Mouse (Mus musculus) myocyte (in vitro differentiated cells): ENCODE results near the gene Actn1. TPM values are rescaled to one million over a fixed set of nuclear protein-coding genes. Genes with fewer than 3 reads are reported as not detected.

Source experiments
- H3K27me3 ChIP-seq: one replicate; pipeline ENCODE4 v1.6.1; 2011; ENCODE audit not compliant: control insufficient read depth, insufficient read depth, insufficient read length
- H3K36me3 ChIP-seq: one replicate; pipeline ENCODE4 v1.6.1; 2011; ENCODE audit not compliant: control insufficient read depth, insufficient read depth
- H3K4me2 ChIP-seq: one replicate; pipeline ENCODE4 v1.6.1; 2011; ENCODE audit warnings: low read depth, control low read depth
- H3K4me3 ChIP-seq: one replicate; pipeline ENCODE4 v1.5.1; 2011; ENCODE audit warnings: mild to moderate bottlenecking, control low read depth, moderate library complexity
- H3K79me2 ChIP-seq: one replicate; pipeline ENCODE4 v1.6.1; 2011; ENCODE audit not compliant: control insufficient read depth, insufficient read depth
- H3ac ChIP-seq: one replicate; pipeline ENCODE4 v1.6.1; 2011; ENCODE audit not compliant: control insufficient read depth, insufficient read length
- CEBPB ChIP-seq: IDR thresholded peaks from 2 replicates; pipeline ENCODE4 v1.6.1; 2011; ENCODE audit warnings: mild to moderate bottlenecking, moderate library complexity; ENCODE audit not compliant: poor library complexity, insufficient read depth, severe bottlenecking
- E2F4 ChIP-seq: IDR thresholded peaks from one replicate; pipeline ENCODE4 v1.6.1; 2011; ENCODE audit warnings: mild to moderate bottlenecking, control low read depth, moderate library complexity; ENCODE audit not compliant: insufficient read depth
- MAX ChIP-seq: IDR thresholded peaks from one replicate; pipeline ENCODE4 v1.6.1; 2011; ENCODE audit warnings: low read depth, mild to moderate bottlenecking, control low read depth
- MYOD1 ChIP-seq, 3 experiments: IDR thresholded peaks; one replicate each; pipeline ENCODE4 v1.6.1; 2011; ENCODE audit warnings: control low read depth in 2 of 3, low read depth in 2 of 3, mild to moderate bottlenecking in 2 of 3, moderate library complexity in 1 of 3; ENCODE audit not compliant: insufficient read length in 2 of 3, control insufficient read depth in 1 of 3
- MYOG ChIP-seq, 3 experiments: IDR thresholded peaks; one replicate each; pipeline ENCODE4 v1.6.1; 2011; ENCODE audit warnings: control low read depth in 2 of 3, low read depth in 2 of 3, mild to moderate bottlenecking in 2 of 3; ENCODE audit not compliant: insufficient read length in 2 of 3, control insufficient read depth in 1 of 3, insufficient read depth in 1 of 3
- POLR2A ChIP-seq: IDR thresholded peaks from one replicate; pipeline ENCODE4 v1.6.1; 2011; ENCODE audit warnings: low read depth, mild to moderate bottlenecking, control low read depth, moderate library complexity; ENCODE audit not compliant: insufficient read length
- POLR2AphosphoS2 ChIP-seq: IDR thresholded peaks from one replicate; pipeline ENCODE4 v1.6.1; 2011; ENCODE audit warnings: low read depth, control low read depth; ENCODE audit not compliant: insufficient read length
- REST ChIP-seq: IDR thresholded peaks from one replicate; pipeline ENCODE4 v1.6.1; 2011; ENCODE audit warnings: mild to moderate bottlenecking, control low read depth, moderate library complexity; ENCODE audit not compliant: insufficient read depth, insufficient read length
- SRF ChIP-seq: IDR thresholded peaks from one replicate; pipeline ENCODE4 v1.6.1; 2011; ENCODE audit warnings: low read depth; ENCODE audit not compliant: control insufficient read depth, insufficient read length
- TCF12 ChIP-seq: IDR thresholded peaks from one replicate; pipeline ENCODE4 v1.6.1; 2011; ENCODE audit warnings: mild to moderate bottlenecking, control low read depth; ENCODE audit not compliant: poor library complexity, insufficient read depth, severe bottlenecking
- TCF3 ChIP-seq: IDR thresholded peaks from one replicate; pipeline ENCODE4 v1.6.1; 2011; ENCODE audit warnings: low read depth, control low read depth; ENCODE audit not compliant: insufficient read length
- USF1 ChIP-seq: IDR thresholded peaks from one replicate; pipeline ENCODE4 v1.6.1; 2011; ENCODE audit warnings: low read depth, mild to moderate bottlenecking, control low read depth, moderate library complexity
- polyA plus RNA-seq: library from polyadenylated mRNA; unstranded; fragments of >200 nt; fragmentation: generic; extraction: Trizol; gene quantifications from one replicate; pipeline ENCODE4 v1.2.1, GENCODE M21; 2012; ENCODE audit warnings: missing spikeins

Gene Actn1
- polyA plus RNA-seq, 1 experiment = 166 TPM

DNA sequence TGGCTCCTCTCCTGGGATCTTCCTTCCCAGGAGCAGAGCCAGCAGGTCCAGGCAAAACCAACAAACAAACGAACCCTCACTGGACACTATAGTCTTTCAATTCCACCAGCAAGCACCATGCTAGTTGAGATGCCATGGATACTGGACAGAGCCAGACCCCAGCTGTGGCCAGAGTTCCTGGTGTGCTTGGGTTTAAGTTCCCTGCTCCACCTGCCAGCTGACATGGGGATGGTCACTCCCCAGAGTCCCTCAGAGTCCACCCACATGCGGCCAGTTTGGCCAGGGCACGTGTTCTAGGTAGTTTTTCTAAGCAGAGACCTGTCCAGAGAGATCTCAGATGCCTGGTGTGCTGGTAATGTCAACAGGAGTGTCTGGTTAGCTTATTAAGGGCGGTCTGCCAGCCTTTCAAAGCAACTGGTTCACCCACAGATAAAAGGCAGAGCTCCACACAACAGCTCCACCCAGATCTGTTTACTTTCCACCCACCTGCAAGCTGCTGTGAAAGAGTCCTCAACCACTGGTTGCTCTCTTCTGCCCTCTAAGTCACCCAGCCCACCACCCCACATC, 42.0 kb downstream of the Actn1 start:
- TF ChIP-seq MYOG (IDR thresholded peaks at IDR 0.05; ENCODE audit: control insufficient read depth in 1 of 3, insufficient read depth in 1 of 3, insufficient read length in 2 of 3, low read depth in 2 of 3) (peak in 1 of 3 experiments; percentile 62), POLR2A (no peak), E2F4 (no peak), POLR2AphosphoS2 (no peak), MYOD1 (IDR thresholded peaks at IDR 0.05; ENCODE audit: control insufficient read depth in 1 of 3, insufficient read length in 2 of 3, low read depth in 2 of 3) (peak in 2 of 3 experiments; percentile 31 to 65)
- H3K79me2 ChIP-seq = peaks cover 92% of the 10 kb centered on the region
- H3ac ChIP-seq = no peak overlapping the region
- H3K4me2 ChIP-seq = peak overlapping the region; percentile 12
- no peaks in the 10 kb centered on the region for H3K27me3 ChIP-seq
- H3K4me3 ChIP-seq = no peak overlapping the region
- no peaks in the 10 kb centered on the region for H3K36me3 ChIP-seq

DNA sequence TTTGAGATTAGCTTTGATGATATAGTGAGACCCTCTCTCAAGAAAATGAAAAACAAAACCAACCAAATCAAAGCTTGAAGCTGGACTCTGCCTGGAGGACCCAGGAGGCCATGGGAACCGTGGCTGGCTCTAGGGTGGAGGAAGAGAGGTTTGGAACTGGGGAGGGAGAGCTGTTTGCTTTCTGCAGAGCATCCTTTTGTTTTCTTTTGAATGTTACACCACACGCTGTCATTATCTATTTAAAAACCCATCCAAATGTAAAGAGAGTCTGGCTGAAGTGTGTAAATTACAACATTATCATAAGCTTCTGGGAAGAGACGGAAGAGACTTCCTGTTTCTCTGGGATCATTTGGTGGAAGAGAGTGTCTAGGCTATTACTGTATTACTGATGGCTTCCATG, 43.1 kb downstream of the Actn1 start:
- no peak overlapping the region for H3K4me3 ChIP-seq
- TF ChIP-seq USF1 (no peak), SRF (no peak), POLR2A (no peak), TCF12 (no peak), MYOD1 (IDR thresholded peaks at IDR 0.05; ENCODE audit: control insufficient read depth in 1 of 3, insufficient read length in 2 of 3, low read depth in 2 of 3) (no peak), MYOG (IDR thresholded peaks at IDR 0.05; ENCODE audit: control insufficient read depth in 1 of 3, insufficient read depth in 1 of 3, insufficient read length in 2 of 3, low read depth in 2 of 3) (no peak), CEBPB (no peak), E2F4 (no peak), POLR2AphosphoS2 (no peak), REST (no peak), TCF3 (no peak), MAX (no peak)
- H3K36me3 ChIP-seq = no peaks in the 10 kb centered on the region
- no peak overlapping the region for H3K4me2 ChIP-seq
- peaks cover 92% of the 10 kb centered on the region for H3K79me2 ChIP-seq
- H3ac ChIP-seq = no peak overlapping the region
- H3K27me3 ChIP-seq = no peaks in the 10 kb centered on the region

DNA sequence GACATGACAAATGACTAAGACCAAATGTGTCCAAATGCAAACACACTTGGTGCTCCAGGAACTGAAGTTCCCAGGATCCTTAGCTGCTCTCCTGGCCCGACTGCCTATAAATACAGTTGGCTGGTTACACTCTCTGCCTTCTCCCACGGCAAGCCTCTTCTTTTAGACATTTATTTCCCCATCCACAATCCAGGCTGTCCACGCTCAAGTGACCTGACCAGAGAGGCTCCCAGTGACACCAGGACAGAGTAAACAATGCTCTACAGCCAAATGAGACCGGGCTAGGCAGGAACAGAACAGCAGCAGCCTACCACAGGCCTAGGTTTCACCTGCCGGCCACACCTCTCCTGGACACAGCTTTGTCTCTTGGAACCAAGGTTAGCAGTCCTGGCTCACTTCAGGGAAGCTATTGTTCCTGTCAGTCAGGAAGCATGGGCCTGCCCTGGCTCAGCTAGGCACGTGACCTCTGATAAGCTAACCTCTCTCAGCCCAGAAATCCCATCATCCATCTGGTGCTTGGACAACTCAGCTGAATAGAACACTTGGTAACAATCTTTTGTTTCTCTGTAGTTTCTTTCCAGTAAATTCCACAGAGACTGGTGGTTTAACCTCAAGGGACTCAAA, 43.8 kb downstream of the Actn1 start:
- no peaks in the 10 kb centered on the region for H3K36me3 ChIP-seq
- peak overlapping the region; percentile 19 for H3K4me2 ChIP-seq
- peaks cover 92% of the 10 kb centered on the region for H3K79me2 ChIP-seq
- H3K4me3 ChIP-seq = no peak overlapping the region
- H3ac ChIP-seq = no peak overlapping the region
- TF ChIP-seq CEBPB (no peak), MYOG (IDR thresholded peaks at IDR 0.05; ENCODE audit: control insufficient read depth in 1 of 3, insufficient read depth in 1 of 3, insufficient read length in 2 of 3, low read depth in 2 of 3) (peak in 1 of 3 experiments; percentile 45), USF1 (peak; percentile 83), TCF12 (no peak), MAX (no peak), REST (no peak), MYOD1 (IDR thresholded peaks at IDR 0.05; ENCODE audit: control insufficient read depth in 1 of 3, insufficient read length in 2 of 3, low read depth in 2 of 3) (peak in 2 of 3 experiments; percentile 40 to 61), POLR2A (no peak), SRF (no peak), E2F4 (no peak), POLR2AphosphoS2 (no peak), TCF3 (no peak)
- no peaks in the 10 kb centered on the region for H3K27me3 ChIP-seq

DNA sequence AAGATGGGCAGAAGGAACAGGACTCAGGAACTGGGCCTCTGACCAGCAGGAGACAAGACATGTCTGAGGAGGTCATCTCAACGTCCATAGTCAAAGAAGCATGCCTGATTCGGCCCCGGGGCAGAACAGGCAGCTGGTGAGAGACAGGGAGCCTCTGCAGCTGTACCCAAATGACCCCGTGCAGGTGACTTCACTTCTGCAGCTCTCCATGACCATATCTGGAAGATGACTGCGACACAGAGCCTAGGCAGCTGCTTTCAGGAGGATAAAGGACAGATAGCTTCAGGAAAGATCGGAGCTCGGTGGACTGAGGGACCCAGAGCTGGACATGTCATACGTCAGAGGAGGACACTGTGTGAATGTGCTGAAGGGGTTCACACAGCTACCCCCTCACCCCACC, 46.4 kb downstream of the Actn1 start:
- TF ChIP-seq POLR2A = no peak
- no peak for TF ChIP-seq MAX
- TF ChIP-seq MYOD1 (IDR thresholded peaks at IDR 0.05; ENCODE audit: control insufficient read depth in 1 of 3, insufficient read length in 2 of 3, low read depth in 2 of 3) = no peak
- no peak for TF ChIP-seq CEBPB
- TF ChIP-seq MYOG (IDR thresholded peaks at IDR 0.05; ENCODE audit: control insufficient read depth in 1 of 3, insufficient read depth in 1 of 3, insufficient read length in 2 of 3, low read depth in 2 of 3) = peak in 1 of 3 experiments; percentile 12
- TF ChIP-seq POLR2AphosphoS2 = no peak
- TF ChIP-seq E2F4 = no peak
- TF ChIP-seq SRF = peak; percentile 57
- no peak for TF ChIP-seq REST
- no peak for TF ChIP-seq USF1
- no peak for TF ChIP-seq TCF3
- TF ChIP-seq TCF12 = no peak
- Histone ChIP-seq H3ac (no peak overlapping the region), H3K4me3 (no peak overlapping the region), H3K79me2 (peaks cover 98% of the 10 kb centered on the region), H3K36me3 (no peaks in the 10 kb centered on the region), H3K27me3 (no peaks in the 10 kb centered on the region), H3K4me2 (no peak overlapping the region)

DNA sequence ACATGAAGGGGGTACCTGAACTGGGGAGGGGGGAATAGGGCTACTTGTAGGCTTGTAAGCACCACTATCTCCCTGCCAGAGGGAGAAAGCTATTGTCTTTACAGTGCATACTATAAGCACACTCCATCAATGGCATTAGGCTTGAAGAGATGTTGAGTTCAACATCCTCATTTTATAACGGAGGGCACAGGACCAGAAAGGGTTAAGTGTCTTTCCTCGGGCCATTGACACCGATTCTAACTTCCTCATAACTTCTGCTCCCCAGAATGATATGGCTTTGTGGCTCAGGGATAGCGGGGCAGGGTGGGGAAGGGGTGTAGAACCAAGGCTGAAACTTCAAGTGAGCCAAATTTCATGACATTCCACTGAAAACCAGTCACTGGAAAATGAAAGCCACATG, 46.9 kb downstream of the Actn1 start:
- H3K27me3 ChIP-seq = no peaks in the 10 kb centered on the region
- no peak overlapping the region for H3K4me2 ChIP-seq
- no peak overlapping the region for H3ac ChIP-seq
- TF ChIP-seq USF1 (no peak), TCF3 (no peak), MYOD1 (IDR thresholded peaks at IDR 0.05; ENCODE audit: control insufficient read depth in 1 of 3, insufficient read length in 2 of 3, low read depth in 2 of 3) (no peak), REST (no peak), TCF12 (no peak), SRF (no peak), POLR2A (no peak), MYOG (IDR thresholded peaks at IDR 0.05; ENCODE audit: control insufficient read depth in 1 of 3, insufficient read depth in 1 of 3, insufficient read length in 2 of 3, low read depth in 2 of 3) (no peak), CEBPB (no peak), E2F4 (no peak), POLR2AphosphoS2 (no peak), MAX (no peak)
- H3K36me3 ChIP-seq = no peaks in the 10 kb centered on the region
- H3K79me2 ChIP-seq = peaks cover 93% of the 10 kb centered on the region
- H3K4me3 ChIP-seq = no peak overlapping the region
